Mouse (Mus musculus) brown adipose tissue, adult 24 weeks (tissue): ENCODE results near the gene Lrrfip2. TPM values are rescaled to one million over a fixed set of nuclear protein-coding genes. Genes with fewer than 3 reads are reported as not detected.

Source experiments
- H3K27ac ChIP-seq: fragments of 200-500 bp; replicated peaks from 2 replicates; pipeline ENCODE4 v1.5.1; 2012; ENCODE audit warnings: low read depth, mild to moderate bottlenecking, low read length
- H3K4me1 ChIP-seq: fragments of 200-500 bp; 2 replicates; pipeline ENCODE4 v1.6.1; 2012; ENCODE audit warnings: low read length, mixed read lengths; ENCODE audit not compliant: control insufficient read depth, insufficient read depth, insufficient read length
- H3K4me3 ChIP-seq: fragments of 200-500 bp; 2 replicates; pipeline ENCODE4 v1.5.1; 2012; ENCODE audit warnings: low read depth, mild to moderate bottlenecking, low read length, moderate library complexity; ENCODE audit not compliant: insufficient read depth
- polyA plus RNA-seq: library from polyadenylated mRNA; stranded (reverse); fragments of >200 nt; gene quantifications from 2 replicates; pipeline ENCODE4 v1.2.4, GENCODE M21; 2012; ENCODE audit not compliant: missing spikeins, insufficient read depth, insufficient read length

Lrrfip2 gene
- polyA plus RNA-seq, 1 experiment = 36.9 TPM

DNA sequence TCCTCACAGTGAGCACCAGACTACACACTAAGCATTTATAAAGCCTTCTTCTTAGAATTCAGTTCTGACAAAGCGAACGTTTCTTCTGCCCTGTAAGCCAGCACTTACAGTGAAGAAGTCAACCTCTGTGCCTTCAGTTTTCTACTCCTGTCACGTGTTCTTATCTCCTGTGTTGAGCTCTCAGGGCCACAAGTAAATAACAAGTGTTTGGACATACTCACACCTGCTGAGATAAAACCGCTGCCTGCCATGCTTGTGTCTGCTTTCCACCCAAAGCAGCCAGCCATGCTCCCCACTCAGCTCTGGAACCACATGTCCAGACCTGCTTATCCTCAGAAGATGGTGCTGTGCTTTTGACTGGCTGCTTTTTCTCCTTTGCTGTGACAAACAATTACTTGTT lies 49.2 kb downstream of the Lrrfip2 start:
- Histone ChIP-seq H3K4me3 (no peak overlapping the region), H3K4me1 (no peaks in the 10 kb centered on the region), H3K27ac (no peak overlapping the region)

DNA sequence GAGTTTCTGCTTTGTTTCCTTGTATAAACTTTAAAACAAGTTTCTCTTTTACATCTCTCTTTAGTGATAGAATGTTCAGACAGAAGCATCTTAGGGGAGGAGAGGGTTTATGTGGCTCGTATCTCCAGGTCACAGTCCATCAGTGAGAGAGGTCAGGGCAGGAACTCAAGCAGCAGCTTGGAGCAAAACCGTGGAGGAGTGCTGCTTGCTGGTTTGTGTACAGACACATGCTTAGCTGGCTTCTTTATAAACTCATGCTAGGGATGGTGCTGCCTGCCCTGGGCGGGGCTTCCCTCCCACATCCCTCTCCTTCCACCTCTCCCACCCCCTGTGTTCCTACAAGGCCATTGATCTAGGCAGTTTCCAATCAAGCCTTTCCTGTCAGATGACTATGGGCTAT lies 53.0 kb downstream of the Lrrfip2 start:
- Histone ChIP-seq H3K27ac (no peak overlapping the region), H3K4me1 (no peaks in the 10 kb centered on the region), H3K4me3 (no peak overlapping the region)

DNA sequence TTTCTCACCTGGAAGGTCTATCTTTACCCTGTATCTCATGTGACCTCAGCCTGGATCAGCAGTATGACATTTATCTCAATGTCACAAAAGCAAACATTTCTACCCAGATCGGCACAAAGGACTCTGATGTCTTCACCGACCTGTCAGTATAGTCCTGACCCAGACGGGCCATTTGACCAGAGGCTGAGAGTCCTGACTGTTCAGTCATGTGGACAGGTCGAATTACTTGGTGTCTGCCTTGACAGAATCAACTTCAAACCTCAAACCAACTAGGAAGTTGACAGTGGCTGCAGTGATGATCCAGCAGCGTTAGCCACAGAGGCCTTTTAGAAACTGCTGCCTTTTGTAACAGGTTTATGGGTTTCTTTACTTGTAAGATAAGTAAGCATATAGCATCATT lies 56.7 kb downstream of the Lrrfip2 start:
- H3K4me3 ChIP-seq = no peak overlapping the region
- H3K27ac ChIP-seq = no peak overlapping the region
- no peaks in the 10 kb centered on the region for H3K4me1 ChIP-seq

DNA sequence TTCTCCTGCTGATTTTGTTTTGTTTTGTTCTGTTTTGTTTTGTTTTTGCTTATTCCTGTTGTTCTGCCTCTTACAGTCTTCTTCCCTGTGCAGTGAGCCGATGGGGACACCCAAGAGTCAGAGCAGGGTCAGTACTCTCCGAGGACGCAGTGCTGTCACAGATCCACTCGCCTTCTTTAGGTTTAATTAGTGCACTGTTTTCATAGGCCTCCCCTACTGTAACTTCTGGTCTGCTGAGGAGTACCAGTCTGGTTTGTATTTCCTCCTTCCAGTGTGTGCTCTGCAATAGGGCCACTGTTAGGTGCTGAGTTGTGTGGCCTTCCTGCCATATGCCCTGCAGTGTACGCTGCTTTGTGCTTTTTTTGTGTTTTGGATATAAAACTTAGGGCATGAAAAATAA lies 61.6 kb downstream of the Lrrfip2 start:
- Histone ChIP-seq H3K4me3 (no peak overlapping the region), H3K27ac (no peak overlapping the region), H3K4me1 (no peaks in the 10 kb centered on the region)

DNA sequence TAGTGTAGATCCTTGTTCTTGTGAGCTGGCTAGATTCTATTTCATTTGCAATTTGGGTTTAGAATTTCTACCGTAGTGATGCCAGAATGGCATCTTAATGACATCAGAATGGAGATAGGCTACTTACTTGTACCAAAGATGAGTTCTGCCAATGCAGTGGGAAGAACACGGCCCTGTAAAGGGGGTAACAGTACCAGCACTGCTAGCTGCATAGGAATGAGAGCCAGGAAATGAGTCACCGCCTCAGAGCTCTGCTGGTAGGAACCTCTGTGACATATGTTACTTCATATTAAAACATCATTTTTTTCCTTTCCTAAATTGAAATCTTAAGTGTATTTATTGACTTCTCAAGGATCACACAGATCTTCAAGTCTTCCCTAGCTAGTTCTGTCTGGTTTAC lies 64.8 kb downstream of the Lrrfip2 start:
- H3K4me1 ChIP-seq = no peaks in the 10 kb centered on the region; the same call in 1 of the 2 replicates
- no peak overlapping the region for H3K4me3 ChIP-seq
- no peak overlapping the region for H3K27ac ChIP-seq

DNA sequence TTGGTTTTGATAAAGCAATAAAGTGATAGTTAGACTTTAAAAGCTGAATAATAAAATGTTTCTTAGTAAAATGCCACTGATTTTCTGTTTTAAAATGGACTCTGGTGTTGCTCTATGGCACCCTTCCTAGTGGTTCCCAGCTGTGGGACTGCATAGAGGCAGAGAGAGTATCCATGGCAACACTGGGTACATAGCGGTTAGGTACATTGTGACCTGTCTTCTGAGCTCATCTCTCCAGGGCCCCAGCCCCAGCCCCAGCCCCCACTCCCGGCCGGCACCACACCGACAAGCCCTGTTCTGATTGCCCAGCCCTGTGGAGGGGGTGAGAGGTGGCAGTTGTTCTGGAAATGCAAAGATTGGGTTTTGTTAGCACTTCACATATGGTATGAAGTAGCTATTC lies 67.5 kb downstream of the Lrrfip2 start:
- no peak overlapping the region for H3K4me3 ChIP-seq
- no peaks in the 10 kb centered on the region; the same call in 1 of the 2 replicates for H3K4me1 ChIP-seq
- H3K27ac ChIP-seq = no peak overlapping the region

DNA sequence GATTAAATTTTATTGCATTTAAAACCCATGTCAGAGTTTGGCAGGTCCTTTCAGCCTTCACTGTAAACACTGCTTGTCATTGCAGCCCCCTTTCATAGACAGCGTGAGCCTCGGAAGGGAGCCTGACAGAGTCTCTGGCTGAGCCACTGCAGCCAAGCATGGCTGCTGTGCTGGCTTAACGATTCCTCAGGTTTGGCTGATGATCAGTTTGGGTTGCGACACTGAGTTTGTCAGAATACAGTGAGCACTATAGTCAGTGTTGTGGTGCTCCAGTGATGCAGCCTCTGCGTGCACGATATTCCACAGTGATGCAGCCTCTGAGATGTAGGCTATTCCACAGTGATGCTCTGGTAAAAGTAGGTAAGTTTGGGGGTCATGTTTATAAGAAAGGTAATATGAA lies 69.5 kb downstream of the Lrrfip2 start:
- Histone ChIP-seq H3K27ac (no peak overlapping the region), H3K4me3 (no peak overlapping the region), H3K4me1 (no peaks in the 10 kb centered on the region; the same call in 1 of the 2 replicates)

DNA sequence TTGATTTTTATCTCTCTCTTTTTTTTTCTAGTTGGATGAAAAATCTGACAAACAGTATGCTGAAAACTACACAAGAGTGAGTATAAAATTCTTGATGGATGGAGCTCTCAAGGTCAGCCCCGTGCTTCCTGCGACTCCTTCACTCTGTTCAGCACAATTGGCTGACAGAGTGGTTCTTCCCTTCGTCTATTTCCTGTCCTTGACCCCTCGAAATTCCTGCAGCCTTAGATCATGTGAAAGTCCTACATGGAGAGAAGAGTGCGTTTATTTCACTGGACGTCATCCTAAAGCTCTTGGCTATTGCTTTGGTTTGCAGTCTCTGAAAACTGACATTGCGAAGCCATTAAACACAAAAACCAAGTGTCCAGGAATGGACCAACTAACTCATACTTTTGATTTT lies 71.3 kb downstream of the Lrrfip2 start:
- H3K4me1 ChIP-seq = no peaks in the 10 kb centered on the region; the same call in 1 of the 2 replicates
- no peak overlapping the region for H3K4me3 ChIP-seq
- no peak overlapping the region for H3K27ac ChIP-seq

DNA sequence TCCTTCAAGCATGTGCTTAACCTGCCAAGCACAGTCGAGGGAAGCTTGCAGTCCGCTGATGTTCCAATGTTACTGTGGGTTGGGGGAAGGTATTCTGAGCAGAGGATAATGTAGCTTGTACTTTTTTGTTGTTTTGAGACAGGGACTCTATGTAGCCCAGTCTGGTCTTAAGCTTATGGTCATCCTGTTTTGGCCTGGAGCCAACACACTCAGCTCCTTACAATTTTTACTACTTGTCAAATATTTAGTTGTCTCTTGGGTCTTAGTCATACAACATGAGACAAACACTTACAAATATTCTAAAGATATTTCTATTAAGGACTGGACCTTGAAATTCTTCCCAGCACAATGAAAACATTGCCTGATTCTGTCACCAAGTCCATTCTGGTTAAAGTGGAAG lies 75.8 kb downstream of the Lrrfip2 start:
- Histone ChIP-seq H3K4me3 (no peak overlapping the region), H3K27ac (no peak overlapping the region), H3K4me1 (no peaks in the 10 kb centered on the region)

DNA sequence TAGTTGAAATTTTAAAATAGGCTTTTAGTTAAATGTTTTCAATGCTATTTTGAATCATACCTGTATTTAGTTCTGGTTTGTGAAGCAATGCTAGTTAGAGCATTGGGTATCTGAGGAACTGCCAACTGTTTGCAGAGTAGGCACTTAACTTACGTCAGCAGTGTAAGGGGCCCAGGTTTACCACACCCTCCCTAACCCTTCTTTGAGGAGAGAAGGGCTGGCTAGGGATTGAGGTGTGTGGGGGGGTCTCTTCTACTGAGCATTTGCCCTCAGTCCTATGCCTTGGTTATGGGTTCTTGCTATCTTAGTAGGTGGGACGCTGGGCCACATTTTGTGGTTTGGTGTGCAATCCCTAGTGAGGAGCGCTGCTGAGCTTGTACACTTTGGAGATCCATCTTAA lies 79.7 kb downstream of the Lrrfip2 start:
- H3K4me3 ChIP-seq = no peak overlapping the region

DNA sequence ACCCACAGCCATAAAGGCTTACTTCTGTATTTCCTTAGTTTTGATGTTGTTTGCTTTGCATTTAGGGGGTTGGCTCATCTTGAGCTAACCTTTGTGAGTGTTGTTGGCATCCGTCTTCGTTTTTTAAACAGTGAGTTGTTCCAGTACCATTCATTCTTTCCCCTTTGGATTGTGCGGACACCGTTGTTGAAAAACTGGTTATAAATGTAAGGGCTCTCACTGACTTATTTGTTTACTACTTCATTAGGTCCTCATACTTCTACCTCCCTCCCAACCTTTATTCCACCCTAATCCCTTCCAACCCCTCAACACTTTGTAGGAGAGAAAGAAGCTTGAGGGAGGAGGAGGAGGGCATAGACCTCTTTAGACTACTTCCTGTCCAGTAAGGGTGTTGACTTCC lies 80.3 kb downstream of the Lrrfip2 start:
- no peaks in the 10 kb centered on the region for H3K4me1 ChIP-seq
- H3K4me3 ChIP-seq = no peak overlapping the region
- no peak overlapping the region for H3K27ac ChIP-seq

More for the DNA sequence above, 79.7 kb downstream of the Lrrfip2 start:
- Histone ChIP-seq H3K27ac (no peak overlapping the region), H3K4me1 (no peaks in the 10 kb centered on the region)

DNA sequence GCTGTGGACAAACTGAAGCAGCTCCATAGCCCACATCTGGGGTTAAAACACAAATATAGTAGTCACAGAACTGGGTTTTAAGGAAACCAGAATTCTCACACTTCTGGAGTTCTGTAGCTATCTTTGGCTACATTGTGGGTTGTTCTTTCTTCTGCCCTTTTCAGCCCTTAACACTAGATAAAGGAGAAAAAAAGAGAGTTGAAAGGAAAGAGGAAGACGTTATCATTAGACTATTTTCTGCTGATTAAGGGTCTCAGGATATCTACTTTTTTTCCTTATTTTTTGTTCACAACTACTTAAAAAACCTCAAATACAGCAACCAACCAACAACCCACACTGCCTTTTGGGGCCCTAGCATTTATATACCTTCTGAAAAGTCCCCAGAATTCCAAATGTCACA lies 80.9 kb downstream of the Lrrfip2 start:
- Histone ChIP-seq H3K4me1 (no peaks in the 10 kb centered on the region), H3K4me3 (no peak overlapping the region), H3K27ac (no peak overlapping the region)

DNA sequence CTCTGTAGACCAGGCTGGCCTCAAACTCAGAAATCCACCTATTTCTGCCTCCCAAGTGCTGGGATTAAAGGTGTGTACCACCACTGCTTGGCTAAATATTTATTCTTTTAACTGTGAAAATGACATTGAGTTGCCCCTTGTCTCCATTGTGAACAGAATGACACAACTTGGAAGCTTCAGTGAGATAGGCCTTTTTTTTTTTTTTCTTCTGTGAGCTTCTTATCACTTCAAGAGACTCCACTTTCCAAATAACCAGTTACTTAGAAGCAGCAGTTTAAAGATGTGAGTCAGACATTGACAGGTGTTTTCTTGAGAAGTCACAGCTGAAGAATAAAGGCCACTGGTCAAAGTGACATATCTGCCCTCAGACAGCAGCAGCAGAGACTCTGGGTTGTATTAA lies 82.8 kb downstream of the Lrrfip2 start:
- Histone ChIP-seq H3K27ac (no peak overlapping the region), H3K4me1 (no peaks in the 10 kb centered on the region), H3K4me3 (no peak overlapping the region)

DNA sequence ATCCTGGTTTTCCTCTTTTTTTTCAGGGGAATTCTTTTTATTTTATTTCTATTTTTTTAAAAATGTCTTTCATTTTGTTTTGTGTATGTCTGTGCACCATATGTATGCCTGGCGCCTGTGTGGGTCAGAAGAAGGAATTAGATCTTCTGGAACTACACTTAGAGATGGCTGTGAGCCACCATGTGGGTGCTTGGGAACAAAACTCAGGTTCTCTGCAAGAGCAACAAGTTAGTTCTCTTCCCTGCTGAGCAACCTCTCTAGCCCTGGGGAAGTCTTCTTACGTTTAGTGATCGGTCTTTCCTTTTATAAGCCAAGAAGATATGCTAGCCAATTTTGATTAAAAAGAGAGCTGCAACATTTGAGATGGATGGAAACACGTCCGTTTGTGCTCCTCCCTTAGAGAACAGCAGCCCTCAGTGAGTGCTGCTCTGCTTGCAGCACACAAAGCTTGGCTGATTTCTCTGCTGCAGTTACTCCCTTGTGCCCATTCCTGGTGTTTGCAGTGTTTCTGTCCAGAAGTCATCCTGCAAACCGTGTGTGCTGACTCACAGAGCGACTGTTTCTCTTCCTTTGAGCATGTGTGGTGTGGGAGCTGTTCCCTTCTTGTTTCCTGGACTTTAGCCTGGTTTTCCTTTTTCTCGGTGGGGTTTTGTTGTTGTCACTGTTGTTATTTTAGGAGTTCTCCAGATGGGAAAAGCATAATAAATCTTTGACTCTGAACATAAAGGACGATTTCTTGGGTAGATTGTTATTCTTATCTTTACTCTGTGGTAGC lies 87.4 kb downstream of the Lrrfip2 start:
- H3K4me1 ChIP-seq = peaks cover 3% of the 10 kb centered on the region; the same call in 1 of the 2 replicates
- H3K4me3 ChIP-seq = no peak overlapping the region
- peak overlapping the region; percentile 33; the same call in 1 of the 2 replicates for H3K27ac ChIP-seq

DNA sequence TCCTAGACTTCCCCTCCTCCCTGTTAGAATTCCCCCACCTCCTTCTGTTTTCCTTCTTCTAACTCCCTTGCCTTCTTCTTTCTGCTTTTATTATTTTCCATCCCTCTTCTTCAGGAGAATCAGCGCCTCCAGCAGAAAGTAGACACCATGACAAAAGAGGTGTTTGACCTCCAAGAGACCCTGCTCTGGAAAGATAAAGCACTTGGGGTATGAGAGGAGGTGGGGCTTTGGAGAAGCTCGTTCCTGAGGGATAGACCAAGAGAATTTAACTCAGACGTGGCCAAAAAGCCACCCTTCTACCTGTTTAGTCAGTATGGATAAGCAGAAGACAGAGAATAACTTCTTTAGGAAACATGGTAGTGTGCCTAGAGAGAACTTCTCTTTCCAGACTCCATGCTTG lies 90.3 kb downstream of the Lrrfip2 start:
- no peak overlapping the region for H3K27ac ChIP-seq
- H3K4me3 ChIP-seq = no peak overlapping the region
- H3K4me1 ChIP-seq = peaks cover 3% of the 10 kb centered on the region; the same call in 1 of the 2 replicates

DNA sequence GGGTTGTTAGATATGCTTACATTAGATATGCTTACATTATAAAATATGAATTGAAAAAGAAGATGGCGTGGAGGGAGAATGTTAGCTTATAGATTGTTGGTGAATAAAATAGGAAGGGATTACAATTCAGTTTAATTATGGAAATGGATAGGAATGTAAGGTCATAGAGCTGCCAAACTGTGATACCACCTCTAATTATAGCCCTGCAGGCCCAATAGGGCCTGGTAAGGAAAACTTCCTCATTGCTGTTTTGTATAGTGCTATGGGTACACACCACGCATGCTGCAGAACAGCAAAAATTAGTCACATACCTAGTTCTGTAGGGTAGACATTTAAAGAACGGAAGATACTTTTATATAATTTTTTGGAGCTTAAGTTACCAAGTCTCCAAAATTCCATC lies 90.8 kb downstream of the Lrrfip2 start:
- Histone ChIP-seq H3K27ac (no peak overlapping the region), H3K4me3 (no peak overlapping the region), H3K4me1 (peaks cover 3% of the 10 kb centered on the region; the same call in 1 of the 2 replicates)
